In genomic region chr11:5614453-5614852, GRCm38 (mm10) we compare ENCODE assay signal across 13 mouse cellular contexts. TPM values are rescaled to one million over a fixed set of nuclear protein-coding genes. Genes with fewer than 3 reads are reported as not detected.
DNase-seq lines count a peak whose midpoint lies in the region; ATAC-seq and TF ChIP-seq lines count a peak whose summit lies in the region.
"Had no signal": no experiment of that assay in that cellular context is flagged by ENCODE, and none has a peak within 500 bp of the region (broad histone marks: within the 10 kb centered on the region; RNA-seq: fewer than 3 reads in every experiment).

No protein-coding gene starts in this region.

- no peak for ATAC-seq in granulocyte monocyte progenitor cell, adult 5-6 weeks (replicated peaks; ENCODE audit: poor library complexity, severe bottlenecking)
- ATAC-seq: intestine, embryonic 16.5 days had no signal

- no peak for TF ChIP-seq CTCF in brain, embryonic 14.5 days (IDR thresholded peaks at IDR 0.05; ENCODE audit: borderline replicate concordance, extremely low read depth, insufficient read depth, insufficient read length)

- no peak for TF ChIP-seq POLR2A in brain, embryonic 14.5 days (IDR thresholded peaks at IDR 0.05; ENCODE audit: borderline replicate concordance, extremely low read depth, insufficient read depth, insufficient read length, poor library complexity, severe bottlenecking)

- intact Hi-C loops in heart, postnatal 25 days (cut with DNase I), result no loop called here
- intact Hi-C loops in left cerebral cortex, postnatal 4 days (cut with DNase I), result no loop called here

- peak; percentile 4 to 23 for DNase-seq in heart, adult 9 months (ENCODE audit: low spot score in 2 of 2)
- no peak for DNase-seq in heart, postnatal 25 days (ENCODE audit: low spot score)
- DNase-seq in left cerebral cortex, postnatal 4 days, result peak; percentile 73
- DNase-seq in left cerebral cortex, adult 8-10 months (ENCODE audit: low spot score in 2 of 2), result no peak
- DNase-seq in Muller cell, postnatal 12 days (ENCODE audit: inconsistent ontology term), result peak; percentile 76
- peak; percentile 82 for DNase-seq in brain, embryonic 14.5 days (ENCODE audit: low read depth)
- DNase-seq: cerebellum, adult 9-11 months; lung, adult 2 months had no signal

RNA-seq across cellular contexts. Expression of gene Ankrd36, which starts 45.0 kb away (rescaled TPM):
- not detected for total RNA-seq in heart, postnatal 25 days (2021)
- total RNA-seq in left cerebral cortex, postnatal 4 days (2021), result not detected
- total RNA-seq in left cerebral cortex, adult 8-10 months (2022), result not detected
- polyA plus RNA-seq in brain, embryonic 14.5 days (2012; rRNA removed), result 0.08 TPM in 1 of 2 replicates, not detected in the other
- total RNA-seq in granulocyte monocyte progenitor cell, adult 5-6 weeks (2014; fragmentation: Nextera tagmentation), result not detected in 2 replicates
- total RNA-seq in granulocyte monocyte progenitor cell, adult 5-6 weeks (2017), result not detected in 2 replicates
- total RNA-seq: adrenal gland, adult 18-20 months; layer of hippocampus, postnatal 14 days had no signal
- polyA plus RNA-seq: heart, embryonic 14.5 days; intestine, embryonic 16.5 days; lung, adult 2 months had no signal

Comparison
In these comparisons a context has a peak if more than half of its experiments do, and no peak if none do; other contexts are left out.
1. DNase-seq: peak in heart, adult 9 months (2 of 2), left cerebral cortex, postnatal 4 days (single experiment), Muller cell, postnatal 12 days (single experiment) and brain, embryonic 14.5 days (single experiment); none in heart, postnatal 25 days (single experiment) and left cerebral cortex, adult 8-10 months (0 of 2).